Mouse (Mus musculus) frontal cortex, adult (tissue): ENCODE measurements around the gene Atxn2l.

Experiments used
- ATAC-seq: cut with Nextera tagmentation; 2 replicates; pipeline ENCODE4 v1.9.2; 2017; ENCODE audit warnings: mild to moderate bottlenecking, moderate library complexity, mixed read lengths; ENCODE audit not compliant: low TSS enrichment

Atxn2l gene

GRCm38 (mm10) chr7:126463004-126463403 lies 40.2 kb downstream of the Atxn2l start, which contains the start of gene Atp2a1:
TSS of gene Atp2a1 (minus strand) at chr7:126463108.
- ATAC-seq, result no peak

GRCm38 (mm10) chr7:126461626-126462025 lies 41.6 kb downstream of the Atxn2l start:
- no peak for ATAC-seq

- no peak for ATAC-seq
These were observed 42.4 kb downstream of the Atxn2l start for GRCm38 (mm10) chr7:126460623-126461399.

- ATAC-seq, result no peak
These were observed 44.2 kb downstream of the Atxn2l start for GRCm38 (mm10) chr7:126458844-126459618.

GRCm38 (mm10) chr7:126458225-126458624 lies 45.0 kb downstream of the Atxn2l start:
- ATAC-seq, result peak; percentile 38; the same call in 1 of the 2 replicates

- no peak for ATAC-seq
These were observed 46.6 kb downstream of the Atxn2l start for GRCm38 (mm10) chr7:126456382-126457266.

GRCm38 (mm10) chr7:126455242-126455641 lies 48.0 kb downstream of the Atxn2l start:
- no peak for ATAC-seq

- no peak for ATAC-seq
These were observed 49.4 kb downstream of the Atxn2l start for GRCm38 (mm10) chr7:126453861-126454260.

GRCm38 (mm10) chr7:126452244-126452643 lies 51.0 kb downstream of the Atxn2l start:
- no peak for ATAC-seq

- ATAC-seq, result no peak
These were observed 52.6 kb downstream of the Atxn2l start for GRCm38 (mm10) chr7:126450641-126451040.

- ATAC-seq, result no peak
These were observed 53.2 kb downstream of the Atxn2l start for GRCm38 (mm10) chr7:126449991-126450390.

GRCm38 (mm10) chr7:126448481-126448880 lies 54.8 kb downstream of the Atxn2l start:
- no peak for ATAC-seq

GRCm38 (mm10) chr7:126446217-126446616 lies 57.0 kb downstream of the Atxn2l start:
- ATAC-seq, result no peak

- no peak for ATAC-seq
These were observed 58.0 kb downstream of the Atxn2l start for GRCm38 (mm10) chr7:126445104-126445815.

- ATAC-seq, result no peak
These were observed 58.7 kb downstream of the Atxn2l start for GRCm38 (mm10) chr7:126444536-126444935.

- ATAC-seq, result no peak
These were observed 59.2 kb downstream of the Atxn2l start for GRCm38 (mm10) chr7:126443997-126444396.
